Comparison of ENCODE assay signal across 20 mouse cellular contexts in genomic region chrX:163822298-163822697, GRCm38 (mm10).
DNase-seq lines count a peak whose midpoint lies in the region; ATAC-seq and TF ChIP-seq lines count a peak whose summit lies in the region.
"Had no signal": no experiment of that assay in that cellular context is flagged by ENCODE, and none has a peak within 500 bp of the region (broad histone marks: within the 10 kb centered on the region; RNA-seq: fewer than 3 reads in every experiment).

No protein-coding gene starts in this region.

- whole genome bisulfite sequencing in heart, embryonic 12.5 days: 58% methylated on average over 6 of the region's 6 CpGs

- H3K9ac ChIP-seq in heart, embryonic 12.5 days: no peak overlapping the region
- H3K9ac ChIP-seq: forebrain, embryonic 13.5 days; forebrain, postnatal 0 days; hindbrain, embryonic 14.5 days had no signal

- no peak overlapping the region for H3K27ac ChIP-seq in heart, embryonic 12.5 days (ENCODE audit: poor library complexity, severe bottlenecking)
- H3K27ac ChIP-seq in bone marrow macrophage, adult 2 months (ENCODE audit: insufficient read depth, low read depth, low read length): peak overlapping the region; percentile 67
- H3K27ac ChIP-seq: embryonic facial prominence, embryonic 10.5 days; forebrain, embryonic 13.5 days; heart, adult 2 months; hindbrain, embryonic 10.5 days; hindbrain, embryonic 14.5 days had no signal

- no peaks in the 10 kb centered on the region for H3K9me3 ChIP-seq in heart, embryonic 12.5 days (replicated peaks)
- H3K9me3 ChIP-seq: embryonic facial prominence, embryonic 10.5 days; forebrain, embryonic 13.5 days; hindbrain, embryonic 10.5 days had no signal

- H3K4me2 ChIP-seq in heart, embryonic 12.5 days: no peak overlapping the region
- H3K4me2 ChIP-seq: forebrain, embryonic 13.5 days; heart, embryonic 11.5 days; hindbrain, embryonic 14.5 days had no signal

- no peaks in the 10 kb centered on the region for H3K36me3 ChIP-seq in heart, embryonic 12.5 days
- H3K36me3 ChIP-seq: embryonic facial prominence, embryonic 10.5 days; hindbrain, embryonic 10.5 days had no signal

- peak; percentile 73 for DNase-seq in heart, adult 11 months
- DNase-seq in A20 (ENCODE audit: low read depth, low spot score): peak; percentile 36
- DNase-seq in left cerebral cortex, adult 18-20 months (ENCODE audit: low spot score in 2 of 2): no peak
- no peak for DNase-seq in adrenal gland, postnatal 14 days
- no peak for DNase-seq in thymus, adult 18-20 months
- DNase-seq: adrenal gland, postnatal 10 days; cerebellum, adult 18-20 months; cerebellum, adult 9-11 months; cerebellum, postnatal 36 days; forebrain, postnatal 0 days; gastrocnemius, postnatal 36 days; heart, adult 2 months had no signal

- no peak for TF ChIP-seq POLR2A in bone marrow macrophage, adult 2 months (IDR thresholded peaks at IDR 0.05; ENCODE audit: borderline replicate concordance, low read depth, low read length)

- no peak for ATAC-seq in heart, embryonic 12.5 days (ENCODE audit: insufficient number of reproducible peaks, low FRiP score)
- ATAC-seq in megakaryocyte progenitor cell, adult 5-6 weeks (replicated peaks; ENCODE audit: poor library complexity): peak; percentile 79
- ATAC-seq: forebrain, embryonic 13.5 days; forebrain, postnatal 0 days had no signal

- H3K27me3 ChIP-seq in heart, embryonic 12.5 days (replicated peaks): no peaks in the 10 kb centered on the region
- H3K27me3 ChIP-seq: forebrain, embryonic 13.5 days had no signal

- TF ChIP-seq CTCF in bone marrow macrophage, adult 2 months (IDR thresholded peaks at IDR 0.05; ENCODE audit: low read depth, low read length): no peak

- H3K4me1 ChIP-seq in heart, embryonic 12.5 days (replicated peaks): no peaks in the 10 kb centered on the region
- H3K4me1 ChIP-seq in bone marrow macrophage, adult 2 months (ENCODE audit: control insufficient read depth, insufficient read depth, low read length): no peaks in the 10 kb centered on the region; the same call in 1 of the 2 replicates
- H3K4me1 ChIP-seq: embryonic facial prominence, embryonic 10.5 days; forebrain, embryonic 13.5 days; hindbrain, embryonic 10.5 days had no signal

- no peak overlapping the region for H3K4me3 ChIP-seq in heart, embryonic 12.5 days
- H3K4me3 ChIP-seq in bone marrow macrophage, adult 2 months (ENCODE audit: insufficient read depth, low read length): no peak overlapping the region
- H3K4me3 ChIP-seq: embryonic facial prominence, embryonic 10.5 days; forebrain, embryonic 13.5 days; heart, adult 2 months; hindbrain, embryonic 10.5 days had no signal

Comparison
In these comparisons a context has a peak if more than half of its experiments do, and no peak if none do; other contexts are left out.
1. DNase-seq: peak in heart, adult 11 months (single experiment) and A20 (single experiment); none in left cerebral cortex, adult 18-20 months (0 of 2), adrenal gland, postnatal 14 days (single experiment) and thymus, adult 18-20 months (0 of 2).